Mouse (Mus musculus): Measurements from ENCODE around the gene Mphosph6. TPM values are rescaled to one million over a fixed set of nuclear protein-coding genes. Genes with fewer than 3 reads are reported as not detected.

The Mphosph6 gene
- polyA plus RNA-seq, 1 experiment = 26.2 TPM

- H3K4me1 ChIP-seq (ENCODE audit: control insufficient read depth, insufficient read depth, low read length) = no peaks in the 10 kb centered on the region
- WGBS = 35% methylated on average over 11 of the region's 11 CpGs
- no peaks in the 10 kb centered on the region for H3K27me3 ChIP-seq (ENCODE audit: control insufficient read depth, insufficient read depth, low read length)
- TF ChIP-seq POLR2A (IDR thresholded peaks at IDR 0.05; ENCODE audit: borderline replicate concordance, insufficient read depth, low read length) = no peak
- TF ChIP-seq CTCF (IDR thresholded peaks at IDR 0.05; ENCODE audit: borderline replicate concordance, insufficient read depth, low read depth, low read length) = no peak
- DNase-seq = no peak
- no peak overlapping the region for H3K4me3 ChIP-seq (replicated peaks; ENCODE audit: insufficient read depth, low read depth, low read length)
- no peak overlapping the region for H3K27ac ChIP-seq (ENCODE audit: insufficient read depth, low read length)
Observed at GRCm38 (mm10) chr8:117778531-117779322, 23.0 kb downstream of the Mphosph6 start.

- Histone ChIP-seq H3K4me3 (replicated peaks; ENCODE audit: insufficient read depth, low read depth, low read length) (no peak overlapping the region), H3K27ac (ENCODE audit: insufficient read depth, low read length) (no peak overlapping the region), H3K27me3 (ENCODE audit: control insufficient read depth, insufficient read depth, low read length) (no peaks in the 10 kb centered on the region), H3K4me1 (ENCODE audit: control insufficient read depth, insufficient read depth, low read length) (no peaks in the 10 kb centered on the region)
- no peak for TF ChIP-seq POLR2A (IDR thresholded peaks at IDR 0.05; ENCODE audit: borderline replicate concordance, insufficient read depth, low read length)
- no peak for TF ChIP-seq CTCF (IDR thresholded peaks at IDR 0.05; ENCODE audit: borderline replicate concordance, insufficient read depth, low read depth, low read length)
- no peak for DNase-seq
- WGBS = 91% methylated on average over 10 of the region's 10 CpGs
Observed at GRCm38 (mm10) chr8:117776075-117776474, 25.7 kb downstream of the Mphosph6 start.

GRCm38 (mm10) chr8:117775626-117776025, 26.1 kb downstream of the Mphosph6 start:
- H3K27ac ChIP-seq (ENCODE audit: insufficient read depth, low read length) = no peak overlapping the region
- no peak for DNase-seq
- no peak overlapping the region for H3K4me3 ChIP-seq (replicated peaks; ENCODE audit: insufficient read depth, low read depth, low read length)
- no peaks in the 10 kb centered on the region for H3K4me1 ChIP-seq (ENCODE audit: control insufficient read depth, insufficient read depth, low read length)
- WGBS = 50% methylated on average over 10 of the region's 10 CpGs
- TF ChIP-seq POLR2A (IDR thresholded peaks at IDR 0.05; ENCODE audit: borderline replicate concordance, insufficient read depth, low read length) (no peak), CTCF (IDR thresholded peaks at IDR 0.05; ENCODE audit: borderline replicate concordance, insufficient read depth, low read depth, low read length) (no peak)
- no peaks in the 10 kb centered on the region for H3K27me3 ChIP-seq (ENCODE audit: control insufficient read depth, insufficient read depth, low read length)

GRCm38 (mm10) chr8:117772597-117772996, 29.1 kb downstream of the Mphosph6 start:
- 76% methylated on average over 2 of the region's 2 CpGs for WGBS
- H3K4me1 ChIP-seq (ENCODE audit: control insufficient read depth, insufficient read depth, low read length) = no peaks in the 10 kb centered on the region
- no peak for TF ChIP-seq POLR2A (IDR thresholded peaks at IDR 0.05; ENCODE audit: borderline replicate concordance, insufficient read depth, low read length)
- peak; percentile 12; the same call in 1 of the 2 replicates for TF ChIP-seq CTCF (IDR thresholded peaks at IDR 0.05; ENCODE audit: borderline replicate concordance, insufficient read depth, low read depth, low read length)
- no peaks in the 10 kb centered on the region for H3K27me3 ChIP-seq (ENCODE audit: control insufficient read depth, insufficient read depth, low read length)
- no peak overlapping the region for H3K4me3 ChIP-seq (replicated peaks; ENCODE audit: insufficient read depth, low read depth, low read length)
- H3K27ac ChIP-seq (ENCODE audit: insufficient read depth, low read length) = no peak overlapping the region
- DNase-seq = no peak

- WGBS = 68% methylated on average over 2 of the region's 2 CpGs
- TF ChIP-seq CTCF (IDR thresholded peaks at IDR 0.05; ENCODE audit: borderline replicate concordance, insufficient read depth, low read depth, low read length) (peak; percentile 47; the same call in 1 of the 2 replicates), POLR2A (IDR thresholded peaks at IDR 0.05; ENCODE audit: borderline replicate concordance, insufficient read depth, low read length) (no peak)
- Histone ChIP-seq H3K4me1 (ENCODE audit: control insufficient read depth, insufficient read depth, low read length) (no peaks in the 10 kb centered on the region), H3K27me3 (ENCODE audit: control insufficient read depth, insufficient read depth, low read length) (no peaks in the 10 kb centered on the region), H3K27ac (ENCODE audit: insufficient read depth, low read length) (no peak overlapping the region), H3K4me3 (replicated peaks; ENCODE audit: insufficient read depth, low read depth, low read length) (no peak overlapping the region)
- peak in 1 of 2 experiments; percentile 12 for DNase-seq
Observed at GRCm38 (mm10) chr8:117772126-117772525, 29.6 kb downstream of the Mphosph6 start.

- no peaks in the 10 kb centered on the region for H3K4me1 ChIP-seq (ENCODE audit: control insufficient read depth, insufficient read depth, low read length)
- no peaks in the 10 kb centered on the region for H3K27me3 ChIP-seq (ENCODE audit: control insufficient read depth, insufficient read depth, low read length)
- WGBS = 83% methylated on average over 9 of the region's 9 CpGs
- no peak overlapping the region for H3K27ac ChIP-seq (ENCODE audit: insufficient read depth, low read length)
- DNase-seq = no peak
- no peak overlapping the region for H3K4me3 ChIP-seq (replicated peaks; ENCODE audit: insufficient read depth, low read depth, low read length)
- no peak for TF ChIP-seq CTCF (IDR thresholded peaks at IDR 0.05; ENCODE audit: borderline replicate concordance, insufficient read depth, low read depth, low read length)
- TF ChIP-seq POLR2A (IDR thresholded peaks at IDR 0.05; ENCODE audit: borderline replicate concordance, insufficient read depth, low read length) = no peak
Observed at GRCm38 (mm10) chr8:117771115-117771836, 30.5 kb downstream of the Mphosph6 start.

GRCm38 (mm10) chr8:117768971-117769370, 32.8 kb downstream of the Mphosph6 start:
- Histone ChIP-seq H3K4me1 (ENCODE audit: control insufficient read depth, insufficient read depth, low read length) (no peaks in the 10 kb centered on the region), H3K4me3 (replicated peaks; ENCODE audit: insufficient read depth, low read depth, low read length) (no peak overlapping the region), H3K27me3 (ENCODE audit: control insufficient read depth, insufficient read depth, low read length) (no peaks in the 10 kb centered on the region), H3K27ac (ENCODE audit: insufficient read depth, low read length) (no peak overlapping the region)
- WGBS = 70% methylated on average over 7 of the region's 7 CpGs
- TF ChIP-seq POLR2A (IDR thresholded peaks at IDR 0.05; ENCODE audit: borderline replicate concordance, insufficient read depth, low read length) (no peak), CTCF (IDR thresholded peaks at IDR 0.05; ENCODE audit: borderline replicate concordance, insufficient read depth, low read depth, low read length) (no peak)
- DNase-seq = no peak
